Mouse (Mus musculus): Measurements from ENCODE around the gene Gm14124. TPM values are rescaled to one million over a fixed set of nuclear protein-coding genes. Genes with fewer than 3 reads are reported as not detected.
"Not testable (repeated sequence)": the region's sequence is repeated elsewhere in the genome, so short reads cannot be mapped to it uniquely, and the experiment has no call there.

The Gm14124 gene
- polyA plus RNA-seq, 1 experiment from 2014 or later: not detected

- no peak for ATAC-seq (replicated peaks; ENCODE audit: insufficient number of reproducible peaks, low FRiP score, low TSS enrichment, low read depth)
- H3K4me2 ChIP-seq (ENCODE audit: low read depth, low read length): no peak overlapping the region
- H3K36me3 ChIP-seq (replicated peaks; ENCODE audit: control insufficient read depth, insufficient read depth, low read depth, low read length): no peaks in the 10 kb centered on the region
- no peak for DNase-seq (ENCODE audit: low spot score)
- no peak overlapping the region for H3K4me3 ChIP-seq (ENCODE audit: low read depth, low read length)
- 50% methylated on average over 1 of the region's 1 CpGs for WGBS
- H3K9me3 ChIP-seq (replicated peaks; ENCODE audit: control insufficient read depth, low read length): no peaks in the 10 kb centered on the region
- no peak overlapping the region for H3K9ac ChIP-seq (replicated peaks; ENCODE audit: low read length)
- no peaks in the 10 kb centered on the region for H3K27me3 ChIP-seq (ENCODE audit: control insufficient read depth, insufficient read depth, low read length)
- H3K27ac ChIP-seq (replicated peaks; ENCODE audit: low read depth, low read length): no peak overlapping the region
- H3K4me1 ChIP-seq (ENCODE audit: control insufficient read depth, insufficient read depth, low read length): no peaks in the 10 kb centered on the region
Measured at GRCm38 (mm10) chr2:150299096-150299495, 41.8 kb downstream of the Gm14124 start.

- Histone ChIP-seq H3K9ac (replicated peaks; ENCODE audit: low read length) (no peak overlapping the region), H3K4me3 (ENCODE audit: low read depth, low read length) (no peak overlapping the region), H3K27ac (replicated peaks; ENCODE audit: low read depth, low read length) (no peak overlapping the region), H3K4me1 (ENCODE audit: control insufficient read depth, insufficient read depth, low read length) (no peaks in the 10 kb centered on the region), H3K36me3 (replicated peaks; ENCODE audit: control insufficient read depth, insufficient read depth, low read depth, low read length) (no peaks in the 10 kb centered on the region), H3K27me3 (ENCODE audit: control insufficient read depth, insufficient read depth, low read length) (no peaks in the 10 kb centered on the region), H3K9me3 (replicated peaks; ENCODE audit: control insufficient read depth, low read length) (no peaks in the 10 kb centered on the region), H3K4me2 (ENCODE audit: low read depth, low read length) (no peak overlapping the region)
- DNase-seq (ENCODE audit: low spot score): no peak
- no peak for ATAC-seq (replicated peaks; ENCODE audit: insufficient number of reproducible peaks, low FRiP score, low TSS enrichment, low read depth)
- 87% methylated on average over 10 of the region's 10 CpGs for WGBS
Measured at GRCm38 (mm10) chr2:150307183-150307773, 50.0 kb downstream of the Gm14124 start.

- Histone ChIP-seq H3K4me3 (ENCODE audit: low read depth, low read length) (peak overlapping the region; percentile 48), H3K9ac (replicated peaks; ENCODE audit: low read length) (peak overlapping the region; percentile 60), H3K4me2 (ENCODE audit: low read depth, low read length) (peak overlapping the region; percentile 30)
- H3K4me1 ChIP-seq (ENCODE audit: control insufficient read depth, insufficient read depth, low read length); H3K27me3 ChIP-seq (ENCODE audit: control insufficient read depth, insufficient read depth, low read length); H3K27ac ChIP-seq (replicated peaks; ENCODE audit: low read depth, low read length); H3K9me3 ChIP-seq (replicated peaks; ENCODE audit: control insufficient read depth, low read length); H3K36me3 ChIP-seq (replicated peaks; ENCODE audit: control insufficient read depth, insufficient read depth, low read depth, low read length): not testable (repeated sequence)
- WGBS: 20% methylated on average over 19 of the region's 19 CpGs
- peak; percentile 89 for DNase-seq (ENCODE audit: low spot score)
- ATAC-seq (replicated peaks; ENCODE audit: insufficient number of reproducible peaks, low FRiP score, low TSS enrichment, low read depth): peak; percentile 98
Measured at GRCm38 (mm10) chr2:150310952-150311884, 53.9 kb downstream of the Gm14124 start.

- Histone ChIP-seq H3K9me3 (replicated peaks; ENCODE audit: control insufficient read depth, low read length) (no peaks in the 10 kb centered on the region; the same call in none of the 2 replicates), H3K36me3 (replicated peaks; ENCODE audit: control insufficient read depth, insufficient read depth, low read depth, low read length) (no peaks in the 10 kb centered on the region; the same call in 1 of the 2 replicates)
- no peak for ATAC-seq (replicated peaks; ENCODE audit: insufficient number of reproducible peaks, low FRiP score, low TSS enrichment, low read depth)
Measured at GRCm38 (mm10) chr2:150316140-150316539, 58.8 kb downstream of the Gm14124 start.

GRCm38 (mm10) chr2:150318973-150319372, 61.7 kb downstream of the Gm14124 start:
- ATAC-seq (replicated peaks; ENCODE audit: insufficient number of reproducible peaks, low FRiP score, low TSS enrichment, low read depth): no peak
- H3K4me2 ChIP-seq (ENCODE audit: low read depth, low read length): no peak overlapping the region
- H3K27me3 ChIP-seq (ENCODE audit: control insufficient read depth, insufficient read depth, low read length): no peaks in the 10 kb centered on the region
- H3K36me3 ChIP-seq (replicated peaks; ENCODE audit: control insufficient read depth, insufficient read depth, low read depth, low read length): no peaks in the 10 kb centered on the region; the same call in 1 of the 2 replicates
- DNase-seq (ENCODE audit: low spot score): no peak
- no peak overlapping the region for H3K9ac ChIP-seq (replicated peaks; ENCODE audit: low read length)
- H3K9me3 ChIP-seq (replicated peaks; ENCODE audit: control insufficient read depth, low read length): peaks cover 3% of the 10 kb centered on the region
- no peak overlapping the region for H3K27ac ChIP-seq (replicated peaks; ENCODE audit: low read depth, low read length)
- WGBS: 96% methylated on average over 1 of the region's 1 CpGs
- H3K4me1 ChIP-seq (ENCODE audit: control insufficient read depth, insufficient read depth, low read length): no peaks in the 10 kb centered on the region
- H3K4me3 ChIP-seq (ENCODE audit: low read depth, low read length): no peak overlapping the region

More at GRCm38 (mm10) chr2:150316140-150316539, 58.8 kb downstream of the Gm14124 start:
- no peak overlapping the region for H3K27ac ChIP-seq (replicated peaks; ENCODE audit: low read depth, low read length)
- no peaks in the 10 kb centered on the region for H3K4me1 ChIP-seq (ENCODE audit: control insufficient read depth, insufficient read depth, low read length)
- H3K27me3 ChIP-seq (ENCODE audit: control insufficient read depth, insufficient read depth, low read length): no peaks in the 10 kb centered on the region
- no peak for DNase-seq (ENCODE audit: low spot score)
- H3K4me2 ChIP-seq (ENCODE audit: low read depth, low read length): no peak overlapping the region
- H3K4me3 ChIP-seq (ENCODE audit: low read depth, low read length): no peak overlapping the region
- H3K9ac ChIP-seq (replicated peaks; ENCODE audit: low read length): no peak overlapping the region

Other genes starting within 250 kb of the Gm14124 start
- gene Zfp120, start 120.8 kb upstream of the Gm14124 start, polyA plus RNA-seq (2014; fragmentation: Nextera tagmentation; extraction: Ambion mirVana): 5.9 and 9.5 TPM in 2 replicates
- gene Gm10770, start 77.8 kb upstream of the Gm14124 start, polyA plus RNA-seq (2014; fragmentation: Nextera tagmentation; extraction: Ambion mirVana): not detected in 2 replicates
- gene Gm14139, start 75.8 kb upstream of the Gm14124 start, polyA plus RNA-seq (2014; fragmentation: Nextera tagmentation; extraction: Ambion mirVana): not detected in 2 replicates
- gene Zfp937, start 39.4 kb upstream of the Gm14124 start, polyA plus RNA-seq (2014; fragmentation: Nextera tagmentation; extraction: Ambion mirVana): 9.4 and 11.0 TPM in 2 replicates
- gene Gm21994, start 1.9 kb upstream of the Gm14124 start, polyA plus RNA-seq (2014; fragmentation: Nextera tagmentation; extraction: Ambion mirVana): 3.4 and 3.8 TPM in 2 replicates
- 2.2 and 2.8 TPM in 2 replicates for gene Gm10130, start 66.2 kb downstream of the Gm14124 start, polyA plus RNA-seq (2014; fragmentation: Nextera tagmentation; extraction: Ambion mirVana)
- gene 3300002I08Rik, start 105.2 kb downstream of the Gm14124 start, polyA plus RNA-seq (2014; fragmentation: Nextera tagmentation; extraction: Ambion mirVana): 9.1 and 9.2 TPM in 2 replicates
- gene Zfp442, start 194.0 kb downstream of the Gm14124 start, polyA plus RNA-seq (2014; fragmentation: Nextera tagmentation; extraction: Ambion mirVana): 7.7 and 7.8 TPM in 2 replicates
- gene Zfp345, start 227.6 kb downstream of the Gm14124 start, polyA plus RNA-seq (2014; fragmentation: Nextera tagmentation; extraction: Ambion mirVana): not detected in 2 replicates

Measured in embryonic facial prominence, embryonic 11.5 days (tissue).